Mouse (Mus musculus) CH12.LX (cell line): ENCODE data around the gene Styx.

ENCODE experiments used
- MAFK ChIP-seq: IDR thresholded peaks from 2 replicates; pipeline ENCODE4 v1.6.1; 2011; ENCODE audit warnings: low read length, improper control_type of control experiment; ENCODE audit not compliant: insufficient replicate concordance
- MXI1 ChIP-seq: IDR thresholded peaks from 2 replicates; pipeline ENCODE4 v1.6.1; 2011; ENCODE audit warnings: mild to moderate bottlenecking, low read depth, low read length, improper control_type of control experiment
- POLR2A ChIP-seq: IDR thresholded peaks from 2 replicates; pipeline ENCODE4 v1.6.1; 2011; ENCODE audit warnings: low read depth, mild to moderate bottlenecking, improper control_type of control experiment, low read length
- UBTF ChIP-seq: IDR thresholded peaks from 2 replicates; pipeline ENCODE4 v1.6.1; 2012; ENCODE audit warnings: low read depth, mild to moderate bottlenecking, inconsistent platforms, low read length, improper control_type of control experiment, moderate library complexity
- ZMIZ1 ChIP-seq: IDR thresholded peaks from 2 replicates; pipeline ENCODE4 v1.6.1; 2012; ENCODE audit warnings: low read depth, mild to moderate bottlenecking, inconsistent platforms, low read length, improper control_type of control experiment

GRCm38 (mm10) chr14:45380756-45381155 lies 29.9 kb downstream of the Styx start:
- TF ChIP-seq UBTF, result no peak
- no peak for TF ChIP-seq ZMIZ1
- no peak for TF ChIP-seq MAFK
- no peak for TF ChIP-seq POLR2A
- no peak for TF ChIP-seq MXI1
